Mouse (Mus musculus): ENCODE measurements at regions not wholly inside any gene's neighbourhood (a gene's known extent, or its start where the extent isn't known, plus 50 kb on each side); places are given as distances from the start of the nearest gene placed in this dataset.

GRCm38 (mm10) chr5:45076347-45076890 lies 276.9 kb upstream of the Ldb2 start:
- Histone ChIP-seq H3K36me3 (no peaks in the 10 kb centered on the region), H3K9me3 (replicated peaks) (no peaks in the 10 kb centered on the region), H3K4me1 (replicated peaks) (no peaks in the 10 kb centered on the region), H3K27me3 (replicated peaks) (no peaks in the 10 kb centered on the region), H3K4me2 (no peak overlapping the region), H3K27ac (ENCODE audit: poor library complexity, severe bottlenecking) (no peak overlapping the region), H3K9ac (no peak overlapping the region), H3K4me3 (no peak overlapping the region)
- no peak for ATAC-seq (ENCODE audit: insufficient number of reproducible peaks, low FRiP score)
- WGBS, result 78% methylated on average over 4 of the region's 4 CpGs

- Histone ChIP-seq H3K4me1 (replicated peaks) (no peaks in the 10 kb centered on the region), H3K9me3 (replicated peaks) (no peaks in the 10 kb centered on the region), H3K27ac (ENCODE audit: poor library complexity, severe bottlenecking) (no peak overlapping the region), H3K4me2 (no peak overlapping the region), H3K36me3 (no peaks in the 10 kb centered on the region), H3K9ac (no peak overlapping the region), H3K4me3 (no peak overlapping the region), H3K27me3 (replicated peaks) (no peaks in the 10 kb centered on the region)
- ATAC-seq (ENCODE audit: insufficient number of reproducible peaks, low FRiP score), result no peak
Measured at GRCm38 (mm10) chr5:45075195-45075594, 275.7 kb upstream of the Ldb2 start.

- Histone ChIP-seq H3K36me3 (no peaks in the 10 kb centered on the region), H3K9me3 (replicated peaks) (no peaks in the 10 kb centered on the region), H3K27me3 (replicated peaks) (no peaks in the 10 kb centered on the region), H3K27ac (ENCODE audit: poor library complexity, severe bottlenecking) (no peak overlapping the region), H3K4me3 (no peak overlapping the region), H3K4me1 (replicated peaks) (no peaks in the 10 kb centered on the region), H3K4me2 (no peak overlapping the region), H3K9ac (no peak overlapping the region)
- WGBS, result 54% methylated on average over 1 of the region's 1 CpGs
- ATAC-seq (ENCODE audit: insufficient number of reproducible peaks, low FRiP score), result no peak
Measured at GRCm38 (mm10) chr5:45072529-45072928, 273.0 kb upstream of the Ldb2 start.

- H3K27ac ChIP-seq (ENCODE audit: poor library complexity, severe bottlenecking), result no peak overlapping the region
Measured at GRCm38 (mm10) chr5:45065917-45066699, 266.6 kb upstream of the Ldb2 start.

GRCm38 (mm10) chr5:45062567-45062966 lies 263.1 kb upstream of the Ldb2 start:
- no peak overlapping the region for H3K4me3 ChIP-seq
- H3K4me1 ChIP-seq (replicated peaks), result no peaks in the 10 kb centered on the region
- H3K4me2 ChIP-seq, result no peak overlapping the region
- no peaks in the 10 kb centered on the region for H3K9me3 ChIP-seq (replicated peaks)
- H3K27ac ChIP-seq (ENCODE audit: poor library complexity, severe bottlenecking), result no peak overlapping the region
- 36% methylated on average over 2 of the region's 2 CpGs for WGBS
- no peaks in the 10 kb centered on the region for H3K27me3 ChIP-seq (replicated peaks)
- no peak overlapping the region for H3K9ac ChIP-seq
- no peak for ATAC-seq (ENCODE audit: insufficient number of reproducible peaks, low FRiP score)
- H3K36me3 ChIP-seq, result no peaks in the 10 kb centered on the region

More at GRCm38 (mm10) chr5:45065917-45066699, 266.6 kb upstream of the Ldb2 start:
- H3K36me3 ChIP-seq, result no peaks in the 10 kb centered on the region
- H3K9ac ChIP-seq, result no peak overlapping the region
- no peaks in the 10 kb centered on the region for H3K4me1 ChIP-seq (replicated peaks)
- no peak overlapping the region for H3K4me2 ChIP-seq
- H3K9me3 ChIP-seq (replicated peaks), result no peaks in the 10 kb centered on the region
- H3K27me3 ChIP-seq (replicated peaks), result no peaks in the 10 kb centered on the region
- no peak overlapping the region for H3K4me3 ChIP-seq
- no peak for ATAC-seq (ENCODE audit: insufficient number of reproducible peaks, low FRiP score)
- 88% methylated on average over 8 of the region's 8 CpGs for WGBS

DNA sequence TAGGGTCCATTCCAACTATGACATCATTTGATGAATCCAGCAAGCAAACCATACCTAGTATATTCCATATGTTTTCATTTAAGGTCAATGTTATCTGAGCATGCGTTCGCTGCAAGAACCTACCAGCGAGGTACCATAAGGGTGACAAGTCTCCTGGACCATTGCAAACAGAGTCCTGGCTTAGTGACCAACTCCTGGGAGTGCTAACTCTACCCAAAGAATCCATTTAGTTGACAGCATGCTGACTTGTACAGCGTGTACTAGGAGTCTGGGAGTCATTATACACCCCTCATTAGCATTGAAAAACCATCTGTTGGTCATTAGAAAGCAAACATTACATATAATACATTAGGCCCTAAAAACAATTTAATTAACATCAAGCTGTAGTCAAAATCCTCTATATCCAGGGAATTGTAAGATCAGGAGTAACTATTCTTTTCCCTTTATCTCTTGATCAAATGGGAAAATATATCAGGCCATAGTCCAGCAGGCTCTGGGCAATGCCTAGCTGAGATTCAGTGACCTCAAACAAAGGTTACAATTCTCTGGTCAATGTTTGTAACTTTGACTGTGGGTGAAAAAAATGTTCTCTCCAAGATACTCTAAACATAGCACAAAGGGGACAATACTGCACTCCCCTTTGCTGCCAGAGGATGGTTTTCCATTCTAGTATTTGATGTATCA lies 255.9 kb upstream of the Ldb2 start:
- H3K27me3 ChIP-seq (replicated peaks), result no peaks in the 10 kb centered on the region
- no peak overlapping the region for H3K9ac ChIP-seq
- WGBS, result 66% methylated on average over 4 of the region's 4 CpGs
- H3K4me3 ChIP-seq, result no peak overlapping the region
- no peak overlapping the region for H3K4me2 ChIP-seq
- no peaks in the 10 kb centered on the region for H3K9me3 ChIP-seq (replicated peaks)
- no peaks in the 10 kb centered on the region for H3K36me3 ChIP-seq
- no peaks in the 10 kb centered on the region for H3K4me1 ChIP-seq (replicated peaks)
- no peak for ATAC-seq (ENCODE audit: insufficient number of reproducible peaks, low FRiP score)
- no peak overlapping the region for H3K27ac ChIP-seq (ENCODE audit: poor library complexity, severe bottlenecking)

GRCm38 (mm10) chr5:45049410-45049809 lies 249.9 kb upstream of the Ldb2 start:
- Histone ChIP-seq H3K27me3 (replicated peaks) (no peaks in the 10 kb centered on the region), H3K9me3 (replicated peaks) (no peaks in the 10 kb centered on the region), H3K4me3 (no peak overlapping the region), H3K4me1 (replicated peaks) (no peaks in the 10 kb centered on the region), H3K27ac (ENCODE audit: poor library complexity, severe bottlenecking) (no peak overlapping the region), H3K9ac (no peak overlapping the region), H3K4me2 (no peak overlapping the region), H3K36me3 (no peaks in the 10 kb centered on the region)
- no peak for ATAC-seq (ENCODE audit: insufficient number of reproducible peaks, low FRiP score)

DNA sequence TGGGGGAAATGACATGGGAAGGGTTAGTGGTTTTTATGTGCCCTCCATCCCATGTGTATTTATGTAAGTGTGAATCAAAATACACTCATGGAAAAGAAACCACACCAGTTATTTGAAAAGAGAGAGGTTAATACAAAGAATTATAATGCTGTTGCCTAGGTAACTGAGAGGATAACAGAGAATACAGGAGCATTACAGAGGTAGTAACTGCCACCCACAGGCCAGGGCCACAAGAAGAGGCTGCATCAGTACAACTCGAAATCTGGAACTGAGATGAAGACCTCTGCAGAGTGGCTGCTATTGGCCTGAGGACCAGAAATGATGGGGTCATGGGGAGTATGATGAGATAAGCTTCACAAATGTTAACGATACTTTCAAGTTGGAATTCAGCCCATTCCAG lies 243.4 kb upstream of the Ldb2 start:
- Histone ChIP-seq H3K9me3 (replicated peaks) (no peaks in the 10 kb centered on the region), H3K27ac (ENCODE audit: poor library complexity, severe bottlenecking) (no peak overlapping the region), H3K9ac (no peak overlapping the region), H3K4me3 (no peak overlapping the region), H3K4me2 (no peak overlapping the region), H3K4me1 (replicated peaks) (no peaks in the 10 kb centered on the region), H3K36me3 (no peaks in the 10 kb centered on the region), H3K27me3 (replicated peaks) (no peaks in the 10 kb centered on the region)
- ATAC-seq (ENCODE audit: insufficient number of reproducible peaks, low FRiP score), result no peak
- 56% methylated on average over 2 of the region's 2 CpGs for WGBS

- H3K4me2 ChIP-seq, result no peak overlapping the region
- H3K27ac ChIP-seq (ENCODE audit: poor library complexity, severe bottlenecking), result no peak overlapping the region
- H3K36me3 ChIP-seq, result no peaks in the 10 kb centered on the region
- H3K9me3 ChIP-seq (replicated peaks), result no peaks in the 10 kb centered on the region
- H3K27me3 ChIP-seq (replicated peaks), result no peaks in the 10 kb centered on the region
- H3K9ac ChIP-seq, result no peak overlapping the region
- 73% methylated on average over 1 of the region's 1 CpGs for WGBS
- no peak overlapping the region for H3K4me3 ChIP-seq
- H3K4me1 ChIP-seq (replicated peaks), result no peaks in the 10 kb centered on the region
- no peak for ATAC-seq (ENCODE audit: insufficient number of reproducible peaks, low FRiP score)
Measured at GRCm38 (mm10) chr5:45036430-45036829, 236.9 kb upstream of the Ldb2 start.

DNA sequence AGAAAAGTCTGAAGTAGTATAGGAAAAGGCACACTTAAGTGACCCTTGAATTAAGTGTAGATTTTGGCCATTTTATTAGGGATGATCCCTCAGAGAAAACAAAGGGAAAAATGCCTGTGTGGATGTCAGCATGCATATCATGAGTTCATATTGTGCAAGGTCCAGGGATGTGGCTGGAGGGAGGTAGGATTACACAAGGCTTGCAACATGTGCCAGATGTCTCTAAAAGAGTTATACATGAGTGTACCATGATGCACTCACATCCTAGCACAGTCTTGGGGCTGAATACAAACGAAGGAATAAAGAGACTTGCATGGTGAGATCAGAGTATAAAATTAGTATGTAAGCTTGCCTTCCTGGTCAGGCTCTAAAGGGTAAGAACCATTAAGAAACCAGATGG lies 233.7 kb upstream of the Ldb2 start:
- Histone ChIP-seq H3K4me3 (no peak overlapping the region), H3K27ac (ENCODE audit: poor library complexity, severe bottlenecking) (no peak overlapping the region), H3K9me3 (replicated peaks) (no peaks in the 10 kb centered on the region), H3K9ac (no peak overlapping the region), H3K36me3 (no peaks in the 10 kb centered on the region), H3K27me3 (replicated peaks) (no peaks in the 10 kb centered on the region), H3K4me1 (replicated peaks) (no peaks in the 10 kb centered on the region), H3K4me2 (no peak overlapping the region)
- no peak for ATAC-seq (ENCODE audit: insufficient number of reproducible peaks, low FRiP score)
- 60% methylated on average over 1 of the region's 1 CpGs for WGBS

- no peak overlapping the region for H3K9ac ChIP-seq
- H3K4me1 ChIP-seq (replicated peaks), result no peaks in the 10 kb centered on the region
- ATAC-seq (ENCODE audit: insufficient number of reproducible peaks, low FRiP score), result no peak
- no peak overlapping the region for H3K4me2 ChIP-seq
- 34% methylated on average over 3 of the region's 3 CpGs for WGBS
- H3K27me3 ChIP-seq (replicated peaks), result no peaks in the 10 kb centered on the region
- no peak overlapping the region for H3K4me3 ChIP-seq
- H3K36me3 ChIP-seq, result no peaks in the 10 kb centered on the region
- H3K9me3 ChIP-seq (replicated peaks), result no peaks in the 10 kb centered on the region
- no peak overlapping the region for H3K27ac ChIP-seq (ENCODE audit: poor library complexity, severe bottlenecking)
Measured at GRCm38 (mm10) chr5:45027876-45028275, 228.4 kb upstream of the Ldb2 start.

All from heart, embryonic 12.5 days (tissue).